Mouse (Mus musculus) forebrain, embryonic 14.5 days (tissue): ENCODE data around the gene Tbcel. TPM values are rescaled to one million over a fixed set of nuclear protein-coding genes. Genes with fewer than 3 reads are reported as not detected.

Experiments
- ATAC-seq: fragments of 200-750 bp; cut with Nextera tagmentation; 2 replicates; pipeline ENCODE4 v1.8.0; 2017; ENCODE audit warnings: mild to moderate bottlenecking, moderate library complexity
- DNase-seq: peaks from one replicate; pipeline ENCODE4 v3.0.0-alpha.2; 2015; ENCODE audit warnings: low spot score
- H3K27ac ChIP-seq: fragments of 300-500 bp; sonication (generic); 2 replicates; pipeline ENCODE4 v1.5.1; 2014; ENCODE audit warnings: low read depth, mild to moderate bottlenecking, control low read depth, low read length, moderate library complexity
- H3K27me3 ChIP-seq: fragments of 300-500 bp; sonication (generic); replicated peaks from 2 replicates; pipeline ENCODE4 v1.6.1; 2014; ENCODE audit warnings: low read length, control low read depth, mixed read lengths; ENCODE audit not compliant: control insufficient read depth, insufficient read depth
- H3K36me3 ChIP-seq: fragments of 300-500 bp; sonication (generic); 2 replicates; pipeline ENCODE4 v1.6.1; 2014; ENCODE audit warnings: low read length, control low read depth; ENCODE audit not compliant: control insufficient read depth, insufficient read depth
- H3K4me1 ChIP-seq: fragments of 300-500 bp; sonication (generic); 2 replicates; pipeline ENCODE4 v1.6.1; 2014; ENCODE audit warnings: antibody characterized with exemption, low read length, control low read depth; ENCODE audit not compliant: control insufficient read depth, insufficient read depth
- H3K4me2 ChIP-seq: fragments of 300-500 bp; sonication (generic); 2 replicates; pipeline ENCODE4 v1.6.1; 2014; ENCODE audit warnings: mild to moderate bottlenecking, control low read depth, low read length
- H3K4me3 ChIP-seq: fragments of 300-500 bp; sonication (generic); 2 replicates; pipeline ENCODE4 v1.5.1; 2014; ENCODE audit warnings: low read depth, low read length, control low read depth
- H3K9ac ChIP-seq: fragments of 300-500 bp; sonication (generic); 2 replicates; pipeline ENCODE4 v1.6.1; 2014; ENCODE audit warnings: mild to moderate bottlenecking, low read length, control low read depth, moderate library complexity
- H3K9me3 ChIP-seq: fragments of 300-500 bp; sonication (generic); replicated peaks from 2 replicates; pipeline ENCODE4 v1.6.1; 2016; ENCODE audit warnings: low read length, control low read depth, mixed read lengths; ENCODE audit not compliant: control insufficient read depth
- WGBS: fragments of 180-500 bp; shearing (Covaris S2); extraction: QIAGEN DNeasy Blood & Tissue Kit; methylation state at CpG from one replicate; pipeline ENCODE4 v1.1.7; 2014; 5-methylcytosine and 5-hydroxymethylcytosine counted together
- polyA plus RNA-seq: library from polyadenylated mRNA; unstranded; fragments of >200 nt; fragmentation: Nextera tagmentation; extraction: Ambion mirVana; gene quantifications from 2 replicates; pipeline ENCODE4 v1.2.1, GENCODE M21; 2014

Gene Tbcel
- polyA plus RNA-seq, 1 experiment from 2014 or later = 5.6 TPM

DNA sequence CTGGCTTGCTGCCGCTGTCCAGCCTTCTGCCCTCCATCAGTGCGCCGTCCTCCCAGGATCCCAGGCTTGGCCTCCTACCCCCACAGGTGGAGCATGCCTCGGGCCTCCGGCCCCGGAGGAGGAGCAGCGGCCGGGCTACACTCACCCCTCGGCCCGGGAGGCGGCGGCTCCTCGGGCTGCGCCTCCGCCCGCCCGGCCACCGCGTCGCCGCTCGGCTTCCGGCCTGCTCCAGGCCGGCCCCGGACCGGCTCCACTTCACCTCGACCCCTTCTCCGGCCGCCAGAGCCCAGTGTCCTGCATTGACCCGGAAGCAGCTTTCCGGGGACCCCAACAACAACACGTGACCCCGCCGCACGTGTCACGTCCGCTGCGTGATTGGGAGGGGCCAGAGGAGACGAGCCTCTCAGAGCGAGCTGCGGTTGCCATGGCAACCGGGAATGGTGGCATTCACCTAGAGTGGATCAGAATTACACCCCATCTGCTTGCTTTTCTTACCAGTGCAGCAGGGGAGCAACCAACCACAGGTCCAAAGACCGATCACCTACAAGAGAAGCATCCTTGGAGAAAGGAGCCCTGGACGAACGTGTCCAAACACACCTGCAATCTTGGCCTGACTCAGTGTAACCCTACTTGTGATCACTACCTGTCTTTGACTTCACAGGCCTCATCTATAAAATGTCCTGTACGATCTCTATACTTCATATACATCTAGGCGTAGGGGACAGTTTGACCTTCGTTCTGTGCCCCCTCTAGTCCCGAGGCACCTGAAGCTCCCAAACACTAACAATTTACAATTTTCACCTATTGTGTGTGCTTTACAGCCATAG lies 35.5 kb downstream of the Tbcel start:
- Histone ChIP-seq H3K9me3 (no peaks in the 10 kb centered on the region), H3K4me2 (peak overlapping the region; percentile 75), H3K9ac (peak overlapping the region; percentile 86), H3K4me1 (peaks cover 18% of the 10 kb centered on the region), H3K4me3 (peak overlapping the region; percentile 86), H3K27me3 (no peaks in the 10 kb centered on the region), H3K36me3 (0 out of 2 replicates have a peak, but pooled peaks cover 7% of the 10 kb centered on the region), H3K27ac (peak overlapping the region; percentile 76)
- ATAC-seq = peak; percentile 97
- peak; percentile 99 for DNase-seq
- 5% methylated on average over 49 of the region's 49 CpGs for WGBS

DNA sequence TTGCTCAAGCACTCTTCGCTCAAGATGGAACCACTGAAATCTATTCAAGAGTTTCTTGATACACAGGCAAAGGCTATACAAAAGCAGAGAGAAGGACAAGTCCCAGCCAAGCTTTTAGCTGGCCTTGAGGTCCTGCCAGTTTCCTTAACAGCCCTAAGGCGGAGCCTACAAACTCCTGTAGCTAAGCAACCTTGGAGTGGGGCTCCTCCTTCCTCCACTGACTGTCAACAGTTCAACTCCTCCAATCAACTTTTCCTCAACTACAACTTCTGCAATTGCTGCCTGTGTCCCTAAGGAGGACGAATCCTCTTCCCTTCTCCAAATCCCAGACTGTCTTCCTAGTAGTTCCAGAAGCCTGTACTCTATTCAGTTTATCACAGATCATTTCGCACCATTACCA lies 36.4 kb downstream of the Tbcel start:
- Histone ChIP-seq H3K4me2 (peak overlapping the region; percentile 75), H3K27me3 (no peaks in the 10 kb centered on the region), H3K27ac (no peak overlapping the region), H3K9ac (peak overlapping the region; percentile 86), H3K4me1 (peaks cover 18% of the 10 kb centered on the region), H3K4me3 (peak overlapping the region; percentile 86), H3K36me3 (0 out of 2 replicates have a peak, but pooled peaks cover 7% of the 10 kb centered on the region), H3K9me3 (no peaks in the 10 kb centered on the region)
- WGBS = 39% methylated on average over 4 of the region's 4 CpGs
- ATAC-seq (no peak), DNase-seq (peak; percentile 38)

DNA sequence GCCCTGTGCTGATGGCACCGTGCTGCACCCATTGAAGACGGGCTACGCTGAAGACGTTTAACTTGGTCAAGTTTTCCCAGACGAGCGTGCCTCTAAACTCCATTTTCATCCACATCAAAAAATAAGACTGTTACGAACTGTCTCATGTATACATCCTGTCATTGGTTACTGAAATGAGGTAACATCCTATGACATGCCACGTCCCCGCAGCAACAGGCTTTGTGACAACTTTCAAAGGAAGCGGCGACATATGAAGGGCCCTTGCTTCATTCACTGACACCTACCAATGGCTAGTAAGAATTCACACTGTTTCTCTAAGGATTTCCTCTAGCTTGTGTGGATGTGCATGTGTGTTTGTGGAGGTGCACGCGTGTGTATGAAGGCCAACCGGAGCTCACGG lies 38.3 kb downstream of the Tbcel start:
- H3K9ac ChIP-seq = no peak overlapping the region
- H3K4me2 ChIP-seq = no peak overlapping the region
- H3K4me1 ChIP-seq = peaks cover 18% of the 10 kb centered on the region
- H3K9me3 ChIP-seq = no peaks in the 10 kb centered on the region
- H3K36me3 ChIP-seq = 0 out of 2 replicates have a peak, but pooled peaks cover 7% of the 10 kb centered on the region
- no peak for DNase-seq
- no peak overlapping the region for H3K4me3 ChIP-seq
- ATAC-seq = no peak
- H3K27ac ChIP-seq = no peak overlapping the region
- no peaks in the 10 kb centered on the region for H3K27me3 ChIP-seq
- WGBS = 94% methylated on average over 15 of the region's 15 CpGs

DNA sequence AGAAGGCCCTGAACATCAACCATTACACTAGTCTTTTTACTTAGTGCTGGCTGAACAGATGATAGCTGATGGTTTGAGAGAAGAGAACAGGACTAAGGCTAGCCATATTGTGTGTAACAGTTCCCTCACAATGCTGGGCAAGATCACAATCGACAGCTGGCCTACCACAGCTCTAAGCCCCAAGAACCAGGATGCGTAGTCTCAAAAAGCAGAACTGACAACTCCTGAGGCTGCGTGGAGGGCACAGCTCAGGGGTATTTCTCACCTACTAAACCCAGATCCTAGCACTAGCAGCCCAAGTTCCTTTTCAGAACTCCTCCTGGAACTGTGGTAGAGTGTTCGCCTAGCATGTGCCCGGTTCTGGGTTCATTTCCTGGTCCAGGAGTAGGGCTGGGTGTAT lies 39.2 kb downstream of the Tbcel start:
- no peaks in the 10 kb centered on the region for H3K27me3 ChIP-seq
- peaks cover 18% of the 10 kb centered on the region for H3K4me1 ChIP-seq
- H3K36me3 ChIP-seq = 0 out of 2 replicates have a peak, but pooled peaks cover 7% of the 10 kb centered on the region
- no peaks in the 10 kb centered on the region for H3K9me3 ChIP-seq
- H3K4me2 ChIP-seq = no peak overlapping the region
- H3K27ac ChIP-seq = no peak overlapping the region
- no peak for DNase-seq
- 96% methylated on average over 5 of the region's 5 CpGs for WGBS
- no peak overlapping the region for H3K4me3 ChIP-seq
- H3K9ac ChIP-seq = no peak overlapping the region
- no peak for ATAC-seq

DNA sequence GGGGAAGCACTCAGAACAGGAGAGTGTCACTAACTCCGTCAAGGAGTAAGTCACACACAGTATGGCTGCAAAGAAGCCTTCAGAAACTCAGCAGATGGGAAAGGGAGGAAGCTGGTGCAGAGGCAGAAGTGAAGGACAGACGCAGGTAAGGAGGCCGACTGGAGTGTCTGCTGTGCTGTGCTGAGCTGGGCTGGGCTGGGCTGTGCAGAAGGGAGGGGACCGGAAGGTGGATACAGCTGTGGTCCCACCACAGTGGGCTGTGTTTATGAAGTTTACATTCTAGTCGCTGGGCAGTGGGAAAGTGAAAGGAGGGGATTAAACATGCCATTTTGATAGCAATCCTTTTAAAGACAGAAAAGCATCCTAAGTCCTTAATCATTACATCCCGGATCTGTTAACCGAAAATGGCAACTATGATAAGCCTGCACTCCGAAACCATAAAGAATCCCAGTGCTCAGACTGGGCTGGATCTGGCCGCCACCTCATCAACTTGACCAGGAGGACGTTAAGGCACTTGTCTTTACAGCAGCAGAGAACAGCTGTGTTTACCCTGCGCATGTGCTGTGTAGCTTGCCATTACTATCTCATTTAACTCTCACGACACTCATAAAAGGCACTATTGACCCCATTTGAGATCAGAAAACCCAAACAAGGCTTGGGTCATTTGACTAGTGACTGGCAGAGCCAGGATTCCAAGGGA lies 40.3 kb downstream of the Tbcel start:
- Histone ChIP-seq H3K4me1 (peaks cover 15% of the 10 kb centered on the region), H3K9me3 (no peaks in the 10 kb centered on the region), H3K9ac (no peak overlapping the region), H3K4me2 (no peak overlapping the region), H3K27ac (no peak overlapping the region), H3K36me3 (0 out of 2 replicates have a peak, but pooled peaks cover 7% of the 10 kb centered on the region), H3K27me3 (no peaks in the 10 kb centered on the region), H3K4me3 (no peak overlapping the region)
- ATAC-seq = no peak
- WGBS = 88% methylated on average over 12 of the region's 12 CpGs
- no peak for DNase-seq

DNA sequence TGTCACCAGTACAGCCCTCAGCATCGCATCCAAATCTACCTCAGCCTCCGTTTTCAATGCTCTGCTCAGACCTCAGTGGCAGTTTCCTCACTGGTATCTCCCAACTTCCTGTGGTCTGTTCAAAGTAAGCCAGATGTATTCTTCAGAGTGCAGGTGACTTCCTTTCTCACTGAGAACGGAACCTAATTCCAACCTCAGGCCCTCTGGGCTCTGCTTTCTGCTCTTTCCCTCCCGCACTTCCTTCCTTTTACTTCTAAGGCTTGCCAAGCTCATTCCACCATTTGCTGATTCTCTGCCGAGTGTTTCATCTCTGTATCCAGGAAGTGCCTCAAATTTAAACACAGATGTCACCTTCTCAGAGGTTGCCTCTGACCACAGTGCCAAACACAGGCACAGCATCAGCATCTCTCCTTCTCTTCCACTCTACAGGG lies 41.9 kb downstream of the Tbcel start:
- 85% methylated on average over 5 of the region's 5 CpGs for WGBS
- peaks cover 4% of the 10 kb centered on the region; the same call in 1 of the 2 replicates for H3K4me1 ChIP-seq
- no peak overlapping the region for H3K27ac ChIP-seq
- H3K27me3 ChIP-seq = no peaks in the 10 kb centered on the region
- DNase-seq (no peak), ATAC-seq (no peak)
- H3K9me3 ChIP-seq = no peaks in the 10 kb centered on the region
- H3K36me3 ChIP-seq = 0 out of 2 replicates have a peak, but pooled peaks cover 7% of the 10 kb centered on the region
- no peak overlapping the region for H3K4me3 ChIP-seq
- no peak overlapping the region for H3K4me2 ChIP-seq
- no peak overlapping the region for H3K9ac ChIP-seq

DNA sequence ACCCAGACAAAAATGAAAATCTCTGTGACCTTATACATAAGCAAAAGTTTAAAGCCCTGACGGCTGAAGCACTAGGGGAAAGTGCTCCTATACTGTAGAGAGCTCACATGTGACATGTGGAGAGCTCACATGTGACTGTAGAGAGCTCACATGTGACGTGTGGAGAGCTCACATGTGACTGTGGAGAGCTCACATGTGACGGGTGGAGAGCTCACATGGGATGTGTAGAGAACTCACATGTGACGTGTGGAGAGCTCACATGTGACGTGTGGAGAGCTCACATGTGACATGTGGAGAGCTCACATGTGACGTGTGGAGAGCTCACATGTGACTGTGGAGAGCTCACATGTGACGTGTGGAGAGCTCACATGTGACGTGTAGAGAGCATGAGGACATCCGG lies 43.4 kb downstream of the Tbcel start:
- Histone ChIP-seq H3K27ac (no peak overlapping the region), H3K4me3 (no peak overlapping the region), H3K4me1 (no peaks in the 10 kb centered on the region), H3K27me3 (no peaks in the 10 kb centered on the region), H3K9me3 (no peaks in the 10 kb centered on the region), H3K9ac (no peak overlapping the region), H3K36me3 (0 out of 2 replicates have a peak, but pooled peaks cover 2% of the 10 kb centered on the region), H3K4me2 (no peak overlapping the region)
- no peak for DNase-seq
- no peak for ATAC-seq
- WGBS = 94% methylated on average over 9 of the region's 9 CpGs

DNA sequence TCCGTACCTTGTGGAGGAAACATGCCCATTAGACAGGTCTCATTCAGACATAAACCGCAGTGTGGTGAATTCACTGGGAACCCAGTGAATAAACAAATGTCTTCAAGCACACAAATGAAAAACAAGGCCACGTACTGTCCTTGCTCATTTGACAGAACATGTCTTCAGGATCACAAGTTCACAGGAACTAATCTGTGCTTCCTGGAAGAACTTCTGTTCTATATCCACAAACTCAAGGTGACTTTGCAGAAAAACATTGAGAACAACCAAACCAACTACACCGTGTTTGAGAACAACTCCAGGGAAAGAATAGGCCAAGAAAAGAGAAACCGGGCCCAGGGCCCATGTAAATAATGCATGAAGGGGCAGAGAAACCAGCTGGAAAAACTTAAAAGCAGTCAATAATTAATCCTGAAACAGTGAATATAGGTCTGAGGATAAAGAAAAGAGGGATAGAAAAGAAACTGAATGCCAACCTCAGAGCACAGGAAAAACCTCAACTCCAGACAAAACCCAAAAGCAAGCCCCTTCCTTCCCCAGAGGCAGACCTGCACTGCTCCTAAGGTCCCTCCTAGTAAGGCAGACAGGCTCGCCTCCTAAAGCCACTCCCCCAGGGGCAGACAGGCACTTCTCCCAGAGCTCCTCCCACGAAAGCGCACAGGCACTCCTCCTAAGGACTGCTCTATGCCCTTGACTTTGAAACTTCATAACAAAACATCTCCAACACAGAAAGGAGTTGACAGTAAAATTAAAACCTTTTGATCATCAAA lies 44.2 kb downstream of the Tbcel start:
- no peak overlapping the region for H3K4me2 ChIP-seq
- no peaks in the 10 kb centered on the region for H3K9me3 ChIP-seq
- H3K9ac ChIP-seq = no peak overlapping the region
- WGBS = 38% methylated on average over 8 of the region's 8 CpGs
- no peak overlapping the region for H3K27ac ChIP-seq
- H3K4me1 ChIP-seq = no peaks in the 10 kb centered on the region
- no peak overlapping the region for H3K4me3 ChIP-seq
- H3K36me3 ChIP-seq = no peaks in the 10 kb centered on the region
- H3K27me3 ChIP-seq = no peaks in the 10 kb centered on the region
- peak; percentile 52 for DNase-seq
- ATAC-seq = peak; percentile 68
